Mouse (Mus musculus): ENCODE results near the gene Cwc25. TPM values are rescaled to one million over a fixed set of nuclear protein-coding genes. Genes with fewer than 3 reads are reported as not detected.

Cwc25 gene
- total RNA-seq, 2 experiments from 2014 or later, result 20.2 to 20.7 TPM

Small RNA genes lying within 50 kb of the gene (microRNA-seq; reads per million reads assigned to microRNA genes)
- not detected for gene Mir8102

Other genes with a start within 250 kb of the Cwc25 start
- 100 to 1,000 TPM; 326 to 349 TPM for gene Srcin1, start 190.4 kb downstream of the Cwc25 start, total RNA-seq (2021)
- 100 to 1,000 TPM in 1 of 2 experiments, 10 to 100 TPM in 1; 90.9 to 102 TPM for gene Epop, start 136.9 kb downstream of the Cwc25 start, total RNA-seq (2021)
- gene Mllt6, start 103.1 kb downstream of the Cwc25 start, total RNA-seq (2021), result 100 to 1,000 TPM; 129 to 134 TPM
- 10 to 100 TPM; 56.0 to 59.3 TPM for gene Cisd3, start 80.7 kb downstream of the Cwc25 start, total RNA-seq (2021)
- gene Pcgf2, start 66.1 kb downstream of the Cwc25 start, total RNA-seq (2021), result 10 to 100 TPM; 27.5 to 35.7 TPM
- gene Psmb3, start 63.2 kb downstream of the Cwc25 start, total RNA-seq (2021), result 100 to 1,000 TPM; 116 to 125 TPM
- gene Pip4k2b, start 21.9 kb downstream of the Cwc25 start, total RNA-seq (2021), result 100 to 1,000 TPM; 113 to 114 TPM
- gene 1700001P01Rik, start 9.4 kb upstream of the Cwc25 start, total RNA-seq (2021), result 1 to 10 TPM in 1 of 2 experiments, not detected in 1; 1.1 TPM
- gene Rpl23, start 15.9 kb upstream of the Cwc25 start, total RNA-seq (2021), result 100 to 1,000 TPM; 330 to 339 TPM
- 100 to 1,000 TPM; 175 to 183 TPM for gene Lasp1, start 32.4 kb upstream of the Cwc25 start, total RNA-seq (2021)
- gene B230217C12Rik, start 74.2 kb upstream of the Cwc25 start, total RNA-seq (2021), result 10 to 100 TPM; 79.9 to 81.0 TPM
- gene Fbxo47, start 117.6 kb upstream of the Cwc25 start, total RNA-seq (2021), result 1 to 10 TPM; 1.9 to 3.7 TPM
- 10 to 100 TPM; 26.3 to 39.3 TPM for gene Plxdc1, start 219.9 kb upstream of the Cwc25 start, total RNA-seq (2021)
- 1 to 10 TPM in 1 of 2 experiments, under 1 TPM in 1; 0.93 to 1.7 TPM for gene Arl5c, start 229.6 kb upstream of the Cwc25 start, total RNA-seq (2021)

Data from left cerebral cortex, postnatal 36 days (tissue).